Mouse (Mus musculus) left cerebral cortex, adult 2 months (tissue): ENCODE results near the gene Cyfip2. TPM values are rescaled to one million over a fixed set of nuclear protein-coding genes. Genes with fewer than 3 reads are reported as not detected.
A peak's percentile ranks its signal among the peaks of the same experiment; 100 is the strongest.

ENCODE experiments used
- DNase-seq, 2 experiments: peaks; one replicate each; pipeline ENCODE4 v3.0.0; 2021 to 2022; ENCODE audit warnings: low spot score in 2 of 2, mixed read lengths in 1 of 2; ENCODE audit errors: extremely low spot score in 1 of 2
- H3K27ac ChIP-seq: fragments of 200-600 bp; 2 replicates; pipeline ENCODE4 v1.8.1; 2022
- H3K4me3 ChIP-seq: fragments of 200-600 bp; 2 replicates; pipeline ENCODE4 v1.8.1; 2022
- CTCF ChIP-seq: fragments of 200-600 bp; IDR thresholded peaks from 2 replicates; pipeline ENCODE4 v1.8.1; 2022; ENCODE audit warnings: antibody characterized with exemption, mild to moderate bottlenecking, moderate library complexity
- intact Hi-C: fragments of 180-260 bp; cut with DNase I; formaldehyde crosslinking; loops from one replicate; pipeline ENCODE4 v1.15.1; 2025
- microRNA-seq, 2 experiments: library from miRNA; unstranded; fragments of <30 nt; microRNA quantifications; one replicate each; pipeline ENCODE4 v1.2.0; 2021
- total RNA-seq, 2 experiments: library from RNA; stranded (reverse); gene quantifications; 2 replicates each; pipeline ENCODE4 v1.2.3; 2021

Cyfip2 gene
- total RNA-seq, 2 experiments from 2014 or later, result 606 to 614 TPM

DNA sequence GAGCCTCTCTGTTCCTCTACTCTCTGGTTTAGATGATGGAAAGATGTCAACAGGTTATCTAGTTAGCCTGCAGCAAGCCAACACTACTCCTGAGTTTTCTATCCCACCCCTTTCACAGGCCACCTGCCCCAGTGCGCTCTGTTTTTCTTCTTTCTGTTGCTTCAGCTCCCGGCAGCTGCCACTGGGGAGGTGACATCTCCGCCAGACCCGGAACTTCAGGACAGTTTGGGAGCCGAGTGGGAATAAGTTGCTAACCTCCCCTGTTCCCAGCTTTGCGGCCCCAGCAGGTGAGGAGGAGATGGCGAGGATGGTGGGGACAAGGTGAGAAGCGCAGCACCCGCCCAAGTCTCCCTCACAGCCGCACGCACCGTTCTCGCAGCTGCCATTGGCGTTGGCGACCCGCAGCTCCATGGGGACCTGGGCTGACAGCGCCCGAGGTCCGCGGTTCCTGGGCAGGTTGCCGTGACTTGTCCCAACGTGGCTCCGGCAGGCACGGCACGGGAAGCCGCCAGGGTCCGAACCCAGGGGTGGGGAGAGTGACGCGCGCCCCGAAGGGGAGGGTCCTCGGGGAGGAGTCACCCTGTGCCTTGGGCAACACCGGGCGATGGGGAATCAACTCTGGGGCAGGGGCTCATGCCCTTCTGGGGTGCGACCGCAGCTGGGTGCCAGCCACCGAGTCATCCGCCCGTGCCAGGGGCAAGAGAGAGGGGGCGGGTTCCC, 146.6 kb downstream of the Cyfip2 start, which contains the start of gene Nipal4:
TSS of gene Nipal4 (minus strand) at position 643 of the 720 bp plus-strand sequence.
- DNase-seq, result peak in 1 of 2 experiments; percentile 19

GRCm38 (mm10) chr11:46157462-46157861, 155.2 kb downstream of the Cyfip2 start:
- H3K27ac ChIP-seq, result no peak overlapping the region
- H3K4me3 ChIP-seq, result no peak overlapping the region
- DNase-seq, result no peak
- intact Hi-C loops, result loop anchor here (1.0 kb wide), 1 partner anchor 22 kb away; no protein-coding TSS in a partner anchor
- TF ChIP-seq CTCF, result no peak; the same call in 1 of the 2 replicates

More for the DNA sequence above, 146.6 kb downstream of the Cyfip2 start, which contains the start of gene Nipal4:
- intact Hi-C loops, result no loop called here
- Histone ChIP-seq H3K4me3 (peak within 1 kb of the TSS; percentile 47), H3K27ac (peak within 1 kb of the TSS; percentile 50; the same call in 1 of the 2 replicates)
- no peak for TF ChIP-seq CTCF

GRCm38 (mm10) chr11:46156945-46157344, 155.7 kb downstream of the Cyfip2 start:
- peak; percentile 15 to 20 for DNase-seq
- intact Hi-C loops, result loop anchor here (1.0 kb wide), 1 partner anchor 22 kb away; no protein-coding TSS in a partner anchor
- no peak for TF ChIP-seq CTCF
- no peak overlapping the region for H3K4me3 ChIP-seq
- H3K27ac ChIP-seq, result no peak overlapping the region

GRCm38 (mm10) chr11:46146619-46147018, 166.0 kb downstream of the Cyfip2 start:
- no peak overlapping the region for H3K4me3 ChIP-seq
- H3K27ac ChIP-seq, result no peak overlapping the region
- intact Hi-C loops, result no loop called here
- DNase-seq, result no peak
- no peak for TF ChIP-seq CTCF

- no peak for TF ChIP-seq CTCF
- no peak overlapping the region for H3K4me3 ChIP-seq
- no peak overlapping the region for H3K27ac ChIP-seq
- intact Hi-C loops, result no loop called here
- no peak for DNase-seq
Observed at GRCm38 (mm10) chr11:46145163-46145875, 167.3 kb downstream of the Cyfip2 start.

Small RNA genes within 50 kb of the gene (microRNA-seq; reads per million reads assigned to microRNA genes)
- 0 reads per million in 2 experiments for gene Mir7239

Other genes starting within 250 kb of the Cyfip2 start
- gene Nipal4, start 146.4 kb downstream of the Cyfip2 start, total RNA-seq, result 1 to 10 TPM; 1.2 to 1.4 TPM
- 1 to 10 TPM; 4.9 to 5.2 TPM for gene Fndc9, start 77.3 kb downstream of the Cyfip2 start, total RNA-seq
- gene Itk, start 76.7 kb upstream of the Cyfip2 start, total RNA-seq, result under 1 TPM; 0.16 to 0.23 TPM
- gene Fam71b, start 83.7 kb upstream of the Cyfip2 start, total RNA-seq, result not detected
- 10 to 100 TPM; 32.9 to 34.2 TPM for gene Med7, start 124.1 kb upstream of the Cyfip2 start, total RNA-seq
- gene Havcr2, start 142.1 kb upstream of the Cyfip2 start, total RNA-seq, result 1 to 10 TPM; 2.1 to 2.2 TPM
- not detected for gene Gm12169, start 211.4 kb upstream of the Cyfip2 start, total RNA-seq